Mouse (Mus musculus): ENCODE data around the gene Mlxip. TPM values are rescaled to one million over a fixed set of nuclear protein-coding genes. Genes with fewer than 3 reads are reported as not detected.

The Mlxip gene
- polyA plus RNA-seq, 1 experiment from 2014 or later, result 26.7 TPM

DNA sequence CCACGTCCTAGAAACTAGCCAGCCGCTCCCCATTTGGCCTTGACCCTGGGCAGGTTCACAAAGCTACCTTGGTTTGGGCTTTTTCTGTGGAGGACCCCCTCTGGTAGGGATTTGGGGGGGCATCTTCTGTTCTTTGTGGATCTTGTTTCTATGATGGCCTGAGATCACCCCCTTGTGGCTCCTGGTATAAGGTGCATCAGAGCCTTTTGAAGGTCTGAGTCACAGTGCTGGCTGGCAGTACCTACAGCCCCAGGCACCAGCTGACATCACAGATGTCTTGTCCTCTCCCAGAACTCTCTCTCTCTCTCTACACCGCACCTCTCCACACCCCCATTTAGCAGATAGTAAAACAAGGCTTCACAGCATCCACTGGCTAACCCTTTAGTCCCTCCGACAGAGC, 105.1 kb downstream of the Mlxip start:
- no peak for ATAC-seq (ENCODE audit: low read depth)
- Histone ChIP-seq H3K36me3 (ENCODE audit: control insufficient read depth, insufficient read depth, low read length) (no peaks in the 10 kb centered on the region), H3K4me1 (ENCODE audit: control insufficient read depth, insufficient read depth, low read length) (no peaks in the 10 kb centered on the region; the same call in 1 of the 2 replicates), H3K4me2 (ENCODE audit: low read depth, low read length) (no peak overlapping the region), H3K27ac (ENCODE audit: low read depth, low read length) (no peak overlapping the region), H3K9me3 (ENCODE audit: control insufficient read depth, low read length) (no peaks in the 10 kb centered on the region), H3K4me3 (ENCODE audit: low read depth, low read length) (no peak overlapping the region), H3K9ac (replicated peaks; ENCODE audit: low read depth, low read length) (no peak overlapping the region), H3K27me3 (ENCODE audit: control insufficient read depth, insufficient read depth, low read length) (no peaks in the 10 kb centered on the region)
- WGBS, result 45% methylated on average over 4 of the region's 4 CpGs

DNA sequence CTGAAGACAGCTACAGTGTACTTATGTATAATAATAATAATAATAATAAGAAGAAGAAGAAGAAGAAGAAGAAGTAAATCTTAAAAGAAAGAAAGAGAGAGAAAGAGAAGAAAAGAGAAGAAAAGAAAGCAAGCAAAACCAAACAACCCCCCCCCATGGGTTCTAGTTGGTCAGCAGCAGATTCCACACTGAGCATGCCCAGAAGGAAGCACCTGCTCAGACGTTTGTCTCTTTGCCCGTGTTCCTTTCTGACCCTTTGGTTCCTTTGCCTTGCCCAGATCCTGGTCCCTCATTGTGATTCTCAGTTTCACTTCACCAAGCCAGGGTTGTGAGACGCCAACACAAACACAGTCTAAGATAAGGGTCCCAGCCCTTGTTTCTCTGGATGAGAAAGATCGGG, 107.4 kb downstream of the Mlxip start:
- no peaks in the 10 kb centered on the region for H3K36me3 ChIP-seq (ENCODE audit: control insufficient read depth, insufficient read depth, low read length)

More for the DNA sequence above, 107.4 kb downstream of the Mlxip start:
- Histone ChIP-seq H3K4me2 (ENCODE audit: low read depth, low read length) (no peak overlapping the region), H3K27me3 (ENCODE audit: control insufficient read depth, insufficient read depth, low read length) (no peaks in the 10 kb centered on the region), H3K4me3 (ENCODE audit: low read depth, low read length) (no peak overlapping the region), H3K4me1 (ENCODE audit: control insufficient read depth, insufficient read depth, low read length) (no peaks in the 10 kb centered on the region; the same call in 1 of the 2 replicates), H3K9ac (replicated peaks; ENCODE audit: low read depth, low read length) (no peak overlapping the region), H3K27ac (ENCODE audit: low read depth, low read length) (no peak overlapping the region), H3K9me3 (ENCODE audit: control insufficient read depth, low read length) (no peaks in the 10 kb centered on the region)
- no peak for ATAC-seq (ENCODE audit: low read depth)
- 87% methylated on average over 4 of the region's 4 CpGs for WGBS

Other genes with a start within 250 kb of the Mlxip start
- 63.9 and 78.7 TPM in 2 replicates for gene Psmd9, start 225.4 kb upstream of the Mlxip start, polyA plus RNA-seq (2014; fragmentation: Nextera tagmentation; extraction: Ambion mirVana)
- gene Hpd, start 212.1 kb upstream of the Mlxip start, polyA plus RNA-seq (2014; fragmentation: Nextera tagmentation; extraction: Ambion mirVana), result not detected in 2 replicates
- 1.1 and 1.4 TPM in 2 replicates for gene Wdr66, start 142.7 kb upstream of the Mlxip start, polyA plus RNA-seq (2014; fragmentation: Nextera tagmentation; extraction: Ambion mirVana)
- 38.7 and 40.8 TPM in 2 replicates for gene Bcl7a, start 51.0 kb upstream of the Mlxip start, polyA plus RNA-seq (2014; fragmentation: Nextera tagmentation; extraction: Ambion mirVana)
- 0.13 and 0.44 TPM in 2 replicates for gene Lrrc43, start 94.5 kb downstream of the Mlxip start, polyA plus RNA-seq (2014; fragmentation: Nextera tagmentation; extraction: Ambion mirVana)
- not detected in 2 replicates for gene Il31, start 94.7 kb downstream of the Mlxip start, polyA plus RNA-seq (2014; fragmentation: Nextera tagmentation; extraction: Ambion mirVana)
- 0.79 and 1.3 TPM in 2 replicates for gene B3gnt4, start 115.7 kb downstream of the Mlxip start, polyA plus RNA-seq (2014; fragmentation: Nextera tagmentation; extraction: Ambion mirVana)
- gene Diablo, start 129.4 kb downstream of the Mlxip start, polyA plus RNA-seq (2014; fragmentation: Nextera tagmentation; extraction: Ambion mirVana), result 111 and 113 TPM in 2 replicates
- gene Gm49027, start 130.7 kb downstream of the Mlxip start, polyA plus RNA-seq (2014; fragmentation: Nextera tagmentation; extraction: Ambion mirVana), result 0.17 and 16.3 TPM in 2 replicates
- 47.3 and 50.8 TPM in 2 replicates for gene Vps33a, start 178.2 kb downstream of the Mlxip start, polyA plus RNA-seq (2014; fragmentation: Nextera tagmentation; extraction: Ambion mirVana)

Measured in neural tube, embryonic 14.5 days (tissue).